Mouse (Mus musculus): Measurements from ENCODE around the gene P2rx6.
"Not testable (repeated sequence)": the region's sequence is repeated elsewhere in the genome, so short reads cannot be mapped to it uniquely, and the experiment has no call there.

The P2rx6 gene

DNA sequence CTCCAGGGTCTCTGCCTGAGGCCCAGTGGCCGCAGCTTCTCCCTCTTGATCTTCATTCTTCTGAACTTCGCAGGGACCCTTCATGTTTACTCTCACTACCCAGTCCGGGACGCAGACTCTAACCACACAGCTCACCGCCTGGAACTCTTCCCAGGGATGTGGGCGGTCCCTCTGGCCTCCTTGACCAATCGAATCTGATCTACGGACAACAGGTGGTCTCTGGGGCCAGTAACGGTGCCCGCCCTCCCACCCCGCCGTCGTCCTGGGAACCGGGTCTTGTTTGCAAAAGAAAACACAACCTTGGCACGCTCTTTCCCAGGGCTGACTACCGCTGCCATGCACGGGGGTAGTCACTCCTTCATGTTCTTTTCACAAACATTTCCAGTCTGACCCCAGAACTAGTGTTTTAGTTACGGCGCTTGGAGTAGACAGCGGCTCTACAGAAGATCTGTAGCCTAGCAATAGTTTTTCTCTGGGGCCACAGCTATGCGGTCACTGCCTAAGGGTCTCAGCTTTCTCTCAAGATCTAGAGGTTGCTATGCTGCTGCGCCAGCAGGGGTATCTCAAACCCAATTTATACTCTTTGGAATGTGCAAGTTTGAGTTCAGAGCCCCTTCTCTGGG lies 446 bp upstream of the P2rx6 start, which contains the start of gene Lrrc74b:
Gene Lrrc74b (minus strand): TSS at position 120 of the 623 bp plus-strand sequence.
- DNase-seq (ENCODE audit: low spot score in 2 of 2): no peak

DNA sequence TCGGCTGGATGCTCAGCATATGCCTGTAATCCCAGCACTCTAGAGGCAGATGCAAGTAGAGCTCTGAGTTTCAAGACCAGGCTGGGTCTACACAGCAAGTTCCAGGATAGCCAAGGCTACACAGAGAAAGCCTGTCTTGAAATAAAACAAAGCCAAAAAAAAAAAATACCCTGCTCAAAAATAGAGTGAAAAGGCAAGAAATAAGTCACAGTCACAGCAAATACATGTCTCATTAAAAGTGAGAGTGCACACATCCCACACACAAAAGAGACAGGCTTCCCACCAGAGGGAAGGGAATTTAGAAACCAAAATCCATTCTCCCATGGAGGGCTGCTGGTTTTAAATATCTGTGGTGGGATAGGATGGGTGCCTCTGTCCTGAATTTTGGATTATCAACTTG lies 1.9 kb downstream of the P2rx6 start:
- DNase-seq (ENCODE audit: low spot score in 2 of 2): no peak

DNA sequence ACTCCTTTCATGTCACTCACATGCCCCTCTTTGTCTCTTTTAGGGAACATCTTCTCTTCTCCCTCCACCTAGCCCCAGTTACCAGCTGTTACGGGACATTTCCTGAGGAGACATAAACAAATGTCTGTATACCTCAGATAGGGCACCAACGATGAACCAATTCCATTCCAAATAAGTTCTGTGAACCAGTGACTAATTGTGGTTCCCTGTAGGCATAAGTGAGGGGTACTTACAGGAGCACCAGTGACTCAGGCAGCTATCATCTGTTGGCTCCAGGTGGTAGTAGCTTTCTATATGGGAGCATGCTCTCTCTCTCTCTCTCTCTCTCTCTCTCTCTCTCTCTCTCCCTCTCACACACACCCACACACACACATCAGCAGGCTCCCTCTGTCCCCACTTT lies 2.5 kb downstream of the P2rx6 start:
- no peak for DNase-seq (ENCODE audit: low spot score in 2 of 2)

DNA sequence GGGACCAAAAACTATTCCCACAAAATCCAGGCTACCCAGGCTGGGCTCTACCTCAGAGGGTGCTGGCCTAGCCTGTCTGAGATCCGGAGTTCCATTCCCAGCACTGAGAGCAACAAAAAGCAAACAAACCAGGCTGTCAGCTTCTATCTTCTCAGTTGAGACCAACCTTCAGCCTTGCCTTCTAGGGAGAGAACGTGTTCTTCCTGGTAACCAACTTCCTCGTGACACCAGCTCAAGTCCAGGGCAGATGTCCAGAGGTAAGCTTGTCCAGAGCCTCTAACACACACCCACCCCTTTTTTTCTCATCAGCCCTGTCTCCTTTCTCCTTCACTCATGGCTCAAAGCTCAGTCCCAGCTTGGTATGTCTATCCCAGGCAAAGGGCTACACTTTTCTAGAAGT lies 3.1 kb downstream of the P2rx6 start:
- DNase-seq (ENCODE audit: low spot score in 2 of 2): no peak

- DNase-seq (ENCODE audit: low spot score in 2 of 2): no peak
Measured at GRCm38 (mm10) chr16:17566186-17566585, 4.5 kb downstream of the P2rx6 start.

DNA sequence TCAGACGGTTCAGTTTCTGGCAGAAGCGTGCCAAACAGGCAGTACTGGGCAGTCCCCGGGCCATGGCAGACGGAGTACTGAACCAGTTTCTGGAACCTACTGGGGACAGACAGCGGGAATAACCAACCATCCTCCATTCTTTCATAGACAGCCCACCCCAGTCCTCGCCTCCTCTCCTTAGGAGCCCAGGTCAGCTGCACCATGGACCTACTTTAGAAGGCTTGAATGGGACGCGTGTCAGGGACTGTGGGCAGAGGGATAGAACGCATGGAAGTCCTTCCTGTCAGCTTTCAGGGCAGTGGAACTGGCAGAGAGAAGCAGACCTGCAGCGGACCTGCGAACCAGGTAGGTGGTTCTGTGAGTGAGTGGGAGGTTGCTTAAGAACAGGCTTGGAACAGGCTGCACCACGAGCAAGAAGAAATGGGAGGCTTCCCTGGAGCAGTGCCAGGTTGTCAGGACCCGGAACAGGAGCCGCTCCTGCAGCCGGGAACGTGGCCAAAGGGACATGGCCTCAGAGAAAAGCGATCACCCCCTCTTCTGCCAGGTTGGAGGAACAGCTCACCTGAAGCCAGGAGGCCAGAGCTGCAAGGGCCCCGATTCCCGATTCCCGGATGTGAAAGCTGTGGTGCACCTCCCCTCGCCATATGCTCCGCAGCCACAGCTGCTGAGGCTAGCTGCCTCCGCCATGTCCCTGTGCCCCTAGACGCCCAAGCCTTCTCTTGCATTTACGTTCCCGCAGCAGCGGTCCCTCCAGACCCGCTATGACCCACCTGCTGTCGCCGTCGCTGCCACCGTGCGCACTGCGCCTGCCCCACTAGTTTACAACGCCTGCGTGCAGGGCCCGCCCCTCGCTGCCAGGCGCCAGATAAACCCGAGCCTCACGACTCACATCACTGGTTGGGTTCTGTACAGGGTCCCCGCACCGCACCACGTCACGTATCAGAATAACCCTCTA lies 14.5 kb downstream of the P2rx6 start:
- peak; percentile 62 to 65 for DNase-seq (ENCODE audit: low spot score in 2 of 2)

GRCm38 (mm10) chr16:17576825-17577215 lies 15.1 kb downstream of the P2rx6 start:
- no peak for DNase-seq (ENCODE audit: low spot score in 2 of 2)

DNA sequence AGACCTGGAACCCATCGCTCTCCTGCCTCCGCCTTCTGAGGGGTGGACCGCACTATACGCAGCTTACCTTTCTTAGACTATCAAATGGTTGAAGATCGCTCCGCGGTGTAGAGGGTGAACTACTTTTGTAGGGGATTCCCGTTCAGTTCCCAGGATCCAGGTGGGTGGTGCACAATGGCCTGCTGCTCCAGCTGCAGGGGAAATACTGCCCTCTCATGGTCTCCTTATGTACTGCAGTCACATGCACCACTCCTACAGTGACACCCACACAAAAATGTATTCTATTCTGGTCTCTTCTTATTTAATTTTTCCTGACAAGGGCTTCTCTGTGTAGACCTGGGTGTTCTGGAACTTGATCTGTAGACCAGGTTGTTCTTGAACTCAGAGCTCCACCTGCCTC lies 21.4 kb downstream of the P2rx6 start, which contains the start of gene Slc7a4:
Gene Slc7a4 (minus strand): TSS at position 151 of the 400 bp plus-strand sequence.
- DNase-seq (ENCODE audit: low spot score in 2 of 2): peak in 1 of 2 experiments; percentile 8

DNA sequence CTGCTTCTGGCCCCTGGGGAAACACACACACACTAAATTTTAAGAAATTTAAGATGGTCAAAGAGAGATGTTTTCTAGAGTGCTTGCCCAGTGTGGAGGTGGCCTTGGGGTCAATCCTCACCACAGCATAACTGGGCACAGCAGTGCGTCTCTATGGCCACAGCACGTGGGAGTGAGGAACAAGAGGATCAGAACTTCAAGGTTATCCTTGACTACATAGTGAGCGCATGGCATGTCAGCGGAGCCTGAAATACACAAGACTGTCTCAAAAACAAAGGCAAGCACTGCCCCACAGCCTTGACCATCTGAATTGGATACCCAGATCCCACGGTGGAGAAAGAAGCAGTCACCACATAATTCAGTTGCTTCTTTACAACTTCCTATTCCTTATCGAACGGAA lies 22.9 kb downstream of the P2rx6 start:
- DNase-seq (ENCODE audit: low spot score in 2 of 2): no peak

DNA sequence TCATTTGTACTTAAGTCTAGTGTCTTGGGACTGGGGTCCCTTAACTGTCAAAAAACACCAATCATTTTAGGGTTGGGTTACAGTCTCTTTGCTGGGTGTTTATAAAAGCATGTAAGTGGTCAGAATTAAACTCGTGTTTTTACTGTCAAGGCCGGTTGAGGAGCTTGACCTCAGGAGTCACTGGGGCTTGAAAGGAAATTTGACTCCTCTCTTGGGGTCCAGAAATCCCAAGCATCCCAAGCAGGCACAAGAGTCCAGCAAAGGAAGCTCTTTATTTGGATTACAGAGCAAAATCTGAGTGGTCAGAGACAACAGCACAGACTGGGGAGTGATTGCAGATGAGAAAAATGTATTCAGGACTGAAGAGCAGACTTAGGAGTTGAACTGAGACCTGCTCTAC lies 29.0 kb downstream of the P2rx6 start:
- no peak for DNase-seq (ENCODE audit: low spot score in 2 of 2)

- DNase-seq (ENCODE audit: low spot score in 2 of 2): no peak
Measured at GRCm38 (mm10) chr16:17600944-17601562, 39.4 kb downstream of the P2rx6 start.

DNA sequence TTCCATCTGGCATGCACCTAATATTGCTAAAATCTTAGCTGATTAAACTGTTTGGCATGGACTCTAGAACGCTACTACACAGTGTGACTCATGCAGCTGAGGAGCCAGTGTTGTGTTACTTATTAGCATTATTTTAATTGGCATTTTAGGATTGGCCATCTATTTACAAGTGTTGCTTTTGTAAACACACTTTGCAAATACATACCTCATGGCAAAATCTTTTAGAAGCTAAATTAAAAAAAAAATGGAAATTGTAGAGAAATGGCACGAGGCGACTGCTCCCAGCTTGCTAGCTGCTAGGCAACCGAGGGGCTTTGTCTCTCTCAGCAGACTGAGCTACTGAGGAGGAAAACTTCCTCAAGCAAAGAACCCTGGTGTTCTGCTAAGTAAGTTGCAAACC lies 43.3 kb downstream of the P2rx6 start:
- no peak for DNase-seq (ENCODE audit: low spot score in 2 of 2)

DNA sequence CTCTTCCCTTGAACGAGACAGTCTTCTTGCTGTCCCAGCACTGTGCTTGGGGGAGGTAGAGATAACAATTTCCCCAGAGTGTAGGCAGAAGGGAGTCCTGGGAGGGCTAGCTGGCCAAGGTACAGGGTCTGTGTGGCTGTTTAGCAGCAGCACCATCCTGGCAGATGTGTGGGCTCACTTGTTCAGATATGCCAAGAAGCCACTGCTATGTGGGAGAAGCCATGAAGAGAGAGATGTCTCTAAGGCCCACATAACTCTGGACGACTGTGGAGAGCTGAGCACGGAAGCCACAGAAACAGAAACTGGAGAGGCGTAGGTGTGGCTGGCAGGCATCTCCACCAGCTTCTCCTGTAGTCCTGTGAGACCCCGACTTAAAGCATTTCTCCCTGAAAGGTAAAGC lies 44.0 kb downstream of the P2rx6 start:
- DNase-seq (ENCODE audit: low spot score in 2 of 2): no peak

GRCm38 (mm10) chr16:17611383-17611782 lies 49.7 kb downstream of the P2rx6 start:
- no peak for DNase-seq (ENCODE audit: low spot score in 2 of 2)

DNA sequence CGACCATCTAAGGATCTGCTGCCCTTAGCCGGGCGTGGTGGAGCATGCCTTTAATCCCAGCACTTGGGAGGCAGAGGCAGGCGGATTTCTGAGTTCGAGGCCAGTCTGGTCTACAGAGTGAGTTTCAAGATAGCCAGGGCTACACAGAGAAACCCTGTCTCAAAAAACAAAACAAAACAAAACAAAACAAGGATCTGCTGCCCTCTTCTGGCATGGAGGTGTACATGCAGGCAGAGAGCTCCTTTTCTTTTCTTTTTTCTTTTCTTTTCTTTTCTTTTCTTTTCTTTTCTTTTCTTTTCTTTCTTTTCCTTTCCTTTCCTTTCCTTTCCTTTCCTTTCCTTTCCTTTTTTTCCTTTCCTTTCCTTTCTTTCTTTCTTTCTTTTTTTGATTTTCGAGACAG lies 53.1 kb downstream of the P2rx6 start:
- not testable (repeated sequence) for DNase-seq (ENCODE audit: low spot score in 2 of 2)

DNA sequence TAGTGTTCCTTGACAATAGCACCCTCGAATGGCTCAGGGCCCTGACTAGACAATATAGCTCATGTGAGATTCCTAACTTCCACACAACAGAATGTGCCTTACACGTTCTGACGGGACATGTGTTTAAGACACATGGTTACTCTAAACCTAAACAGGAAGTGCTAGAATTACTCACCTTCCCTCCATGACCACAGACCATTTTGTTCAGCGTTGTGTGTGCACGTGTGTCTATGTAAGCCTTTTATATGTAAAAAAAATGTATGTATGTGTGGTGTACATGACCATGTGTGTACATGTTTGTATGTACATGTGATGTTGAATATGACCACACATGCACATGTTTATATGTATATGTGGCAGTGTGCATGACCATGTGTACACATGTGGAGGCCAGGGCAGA lies 54.5 kb downstream of the P2rx6 start:
- DNase-seq (ENCODE audit: low spot score in 2 of 2): no peak

DNA sequence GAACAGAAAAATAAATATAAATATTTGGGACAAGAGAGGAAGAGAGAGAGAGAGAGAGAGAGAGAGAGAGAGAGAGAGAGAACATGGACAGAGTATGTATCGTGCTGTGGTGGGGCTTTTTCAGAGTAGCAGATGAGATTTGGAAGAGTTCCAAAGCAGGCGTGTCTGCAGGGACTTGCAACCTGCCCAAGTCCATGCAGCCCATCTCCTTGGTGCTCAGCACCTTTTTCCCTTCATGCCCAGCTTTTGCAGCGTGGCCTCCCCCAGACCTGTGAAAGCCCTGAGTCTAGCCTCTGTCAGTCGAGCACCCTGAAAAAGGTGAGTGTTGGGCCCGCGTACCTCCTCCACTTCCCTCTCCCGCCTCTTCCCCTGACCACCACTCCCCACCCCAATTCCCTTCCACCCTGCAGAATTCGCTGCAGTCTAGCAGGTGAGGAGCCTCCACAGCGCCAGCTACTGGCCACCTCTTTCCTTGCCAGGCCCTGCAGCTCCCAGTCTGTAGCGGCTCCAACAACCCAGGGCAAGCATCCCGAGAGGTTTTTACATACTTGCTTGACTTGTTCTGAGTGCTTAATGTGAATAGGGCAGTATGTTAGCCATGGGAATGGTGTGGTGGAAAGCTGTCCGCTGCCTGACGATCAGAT lies 56.4 kb downstream of the P2rx6 start:
- DNase-seq (ENCODE audit: low spot score in 2 of 2): peak in 1 of 2 experiments; percentile 22

DNA sequence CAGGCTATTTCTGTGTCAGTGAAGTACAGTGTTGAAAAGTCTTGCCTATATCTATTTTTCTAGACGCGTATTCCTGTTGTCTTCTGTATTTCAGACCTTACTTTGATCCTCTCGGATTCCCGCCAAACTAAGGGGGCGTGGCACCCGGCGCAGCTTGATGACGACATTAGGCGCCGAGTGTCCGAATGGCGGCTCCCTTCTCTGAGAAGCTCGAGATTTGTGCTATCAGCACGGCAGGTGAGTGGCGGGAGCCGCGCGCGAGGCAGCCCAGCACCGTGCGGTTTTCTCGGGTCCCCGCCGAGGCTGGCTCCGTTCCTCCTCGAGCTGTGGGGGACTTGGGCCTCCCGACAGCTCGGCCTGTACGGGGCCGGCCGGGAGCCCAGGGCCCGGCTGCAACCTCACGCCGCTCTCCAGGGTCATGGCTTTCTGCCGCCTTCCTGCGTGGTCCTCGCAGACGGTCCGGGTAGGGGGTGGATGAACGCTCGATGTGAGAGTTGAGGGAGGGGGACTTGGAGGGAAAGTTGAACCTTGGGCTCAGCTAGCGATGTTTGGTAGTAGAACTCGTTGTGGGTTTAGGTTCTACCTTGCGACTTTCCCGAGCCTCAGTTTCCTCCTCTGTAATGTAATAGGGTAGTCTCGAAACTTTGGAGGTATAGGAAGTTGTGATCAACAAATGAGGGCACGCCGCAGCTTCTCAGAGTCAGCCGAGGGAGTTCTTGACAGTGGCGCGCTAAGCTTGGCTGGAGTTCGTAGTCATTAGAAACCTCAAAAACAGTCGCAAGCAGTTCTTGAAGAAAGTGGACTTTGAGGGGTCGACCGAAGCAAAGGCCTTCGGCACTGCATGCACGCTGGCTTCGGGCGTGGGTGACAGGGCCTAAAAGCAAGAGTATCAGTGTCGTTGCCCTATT lies 57.8 kb downstream of the P2rx6 start, which contains the start of gene Smpd4:
Gene Smpd4 (plus strand): TSS at position 157 of the 908 bp plus-strand sequence.
- DNase-seq (ENCODE audit: low spot score in 2 of 2): peak; percentile 79 to 91

DNA sequence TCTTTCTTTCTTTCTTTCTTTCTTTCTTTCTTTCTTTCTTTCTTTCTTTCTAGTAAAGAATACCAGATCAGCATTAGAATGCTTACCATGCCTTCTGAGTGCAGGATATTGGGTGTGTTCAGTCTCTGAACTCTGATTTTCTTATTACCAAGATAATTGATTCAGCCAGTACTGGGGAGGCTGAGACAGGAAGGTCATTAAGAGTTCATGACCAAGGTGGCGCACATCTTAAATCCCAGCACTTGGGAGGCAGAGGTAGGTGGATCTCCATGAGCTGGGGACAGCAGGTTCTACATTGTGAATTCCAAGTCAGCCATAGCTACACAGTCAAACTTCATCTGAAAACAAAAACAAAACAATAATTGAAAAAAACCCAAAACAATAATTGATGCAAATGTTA lies 60.3 kb downstream of the P2rx6 start:
- DNase-seq (ENCODE audit: low spot score in 2 of 2): no peak

- DNase-seq (ENCODE audit: low spot score in 2 of 2): no peak
Measured at GRCm38 (mm10) chr16:17625488-17626268, 64.0 kb downstream of the P2rx6 start.

Data from frontal cortex, postnatal 14 days (tissue).